Mouse (Mus musculus): ENCODE measurements around the gene Golga1. TPM values are rescaled to one million over a fixed set of nuclear protein-coding genes. Genes with fewer than 3 reads are reported as not detected.

The Golga1 gene
- total and polyA plus RNA-seq, 2 experiments from 2014 or later, result 12.4 to 21.2 TPM

DNA sequence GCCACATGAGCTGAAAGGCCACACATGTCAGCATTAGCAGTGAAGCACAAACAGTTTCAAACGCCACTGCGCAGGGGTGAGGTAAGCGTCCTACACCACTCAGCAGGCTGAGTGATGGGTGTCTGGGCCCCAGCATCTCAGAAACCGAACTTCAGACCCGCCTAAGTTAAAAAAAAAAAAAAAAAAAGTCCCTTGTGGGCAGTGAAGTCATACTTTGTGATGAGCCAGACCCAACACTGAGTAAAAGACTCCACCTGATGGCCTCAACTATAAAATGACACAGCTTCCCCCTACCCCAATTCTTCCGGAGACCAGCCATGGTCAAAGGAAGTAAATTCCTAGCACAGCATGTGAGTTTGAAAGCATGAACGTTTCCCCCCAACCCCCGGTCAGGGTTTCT, 62.2 kb downstream of the Golga1 start:
- Histone ChIP-seq H3K9ac (replicated peaks; ENCODE audit: low read depth, low read length) (peak overlapping the region; percentile 87; the same call in 1 of the 2 replicates), H3K4me1 (ENCODE audit: control insufficient read depth, insufficient read depth) (0 out of 2 replicates have a peak, but pooled peaks cover 3% of the 10 kb centered on the region), H3K27me3 (ENCODE audit: control insufficient read depth, insufficient read depth, low read length) (no peaks in the 10 kb centered on the region), H3K9me3 (replicated peaks; ENCODE audit: control insufficient read depth, low read length) (no peaks in the 10 kb centered on the region), H3K27ac (ENCODE audit: low read depth) (no peak overlapping the region), H3K4me2 (ENCODE audit: low read depth, low read length) (peak overlapping the region; percentile 69; the same call in 1 of the 2 replicates), H3K36me3 (replicated peaks; ENCODE audit: control insufficient read depth, insufficient read depth, low read length) (peaks cover 37% of the 10 kb centered on the region), H3K4me3 (ENCODE audit: low read depth, low read length) (no peak overlapping the region)
- TF ChIP-seq EP300 (IDR thresholded peaks at IDR 0.05; ENCODE audit: low read depth), result no peak
- TF ChIP-seq CTCF (IDR thresholded peaks at IDR 0.05; ENCODE audit: low read depth), result no peak
- no peak for DNase-seq (ENCODE audit: low spot score)
- no peak for ATAC-seq (ENCODE audit: insufficient read depth, low read depth)
- 45% methylated on average over 8 of the region's 8 CpGs for WGBS

DNA sequence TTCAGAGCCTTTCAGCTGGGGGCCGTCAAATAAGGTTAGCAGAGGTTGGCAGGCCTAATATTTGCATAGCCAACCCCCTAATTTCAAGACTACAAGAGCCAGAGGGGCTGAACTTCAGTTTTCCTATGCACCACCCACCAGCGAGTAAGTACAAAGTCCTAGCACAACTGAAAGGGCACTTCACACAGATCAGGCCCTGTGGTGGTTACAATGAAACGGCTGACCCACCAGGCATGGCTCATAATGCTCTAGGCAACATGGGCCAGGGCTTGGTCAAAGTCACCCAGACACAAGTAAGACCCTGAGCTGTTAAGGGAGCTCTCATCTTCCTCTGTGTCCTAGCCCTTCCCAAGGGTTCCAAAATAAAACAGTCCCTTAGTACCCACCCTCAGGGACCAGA, 63.5 kb downstream of the Golga1 start:
- TF ChIP-seq CTCF (IDR thresholded peaks at IDR 0.05; ENCODE audit: low read depth), result no peak
- no peak for TF ChIP-seq EP300 (IDR thresholded peaks at IDR 0.05; ENCODE audit: low read depth)
- no peak overlapping the region for H3K4me2 ChIP-seq (ENCODE audit: low read depth, low read length)
- no peak overlapping the region for H3K9ac ChIP-seq (replicated peaks; ENCODE audit: low read depth, low read length)
- peaks cover 10% of the 10 kb centered on the region; the same call in 1 of the 2 replicates for H3K4me1 ChIP-seq (ENCODE audit: control insufficient read depth, insufficient read depth)
- DNase-seq (ENCODE audit: low spot score) (no peak), ATAC-seq (ENCODE audit: insufficient read depth, low read depth) (no peak)
- H3K36me3 ChIP-seq (replicated peaks; ENCODE audit: control insufficient read depth, insufficient read depth, low read length), result peaks cover 37% of the 10 kb centered on the region
- H3K27ac ChIP-seq (ENCODE audit: low read depth), result no peak overlapping the region
- no peak overlapping the region for H3K4me3 ChIP-seq (ENCODE audit: low read depth, low read length)
- no peaks in the 10 kb centered on the region for H3K9me3 ChIP-seq (replicated peaks; ENCODE audit: control insufficient read depth, low read length)
- WGBS, result 78% methylated on average over 3 of the region's 3 CpGs
- 0 out of 2 replicates have a peak, but pooled peaks cover 3% of the 10 kb centered on the region for H3K27me3 ChIP-seq (ENCODE audit: control insufficient read depth, insufficient read depth, low read length)

DNA sequence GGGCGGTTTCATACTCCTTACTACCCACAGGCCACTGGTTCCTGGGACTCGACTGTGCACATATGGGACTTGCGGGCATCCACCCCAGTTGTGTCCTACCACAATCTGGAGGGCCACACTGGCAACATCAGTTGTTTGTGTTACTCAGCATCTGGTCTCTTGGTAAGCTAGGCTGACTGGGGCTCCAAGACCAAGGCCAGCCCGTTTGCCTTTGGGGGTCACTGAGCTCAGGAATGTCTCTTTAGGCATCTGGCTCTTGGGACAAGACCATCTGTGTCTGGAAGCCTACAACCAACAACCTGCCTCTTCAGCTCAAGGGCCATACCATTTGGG, 64.8 kb downstream of the Golga1 start:
- Histone ChIP-seq H3K36me3 (replicated peaks; ENCODE audit: control insufficient read depth, insufficient read depth, low read length) (peaks cover 37% of the 10 kb centered on the region), H3K9ac (replicated peaks; ENCODE audit: low read depth, low read length) (no peak overlapping the region), H3K9me3 (replicated peaks; ENCODE audit: control insufficient read depth, low read length) (no peaks in the 10 kb centered on the region), H3K4me1 (ENCODE audit: control insufficient read depth, insufficient read depth) (peaks cover 7% of the 10 kb centered on the region; the same call in 1 of the 2 replicates), H3K4me3 (ENCODE audit: low read depth, low read length) (no peak overlapping the region), H3K4me2 (ENCODE audit: low read depth, low read length) (no peak overlapping the region), H3K27me3 (ENCODE audit: control insufficient read depth, insufficient read depth, low read length) (0 out of 2 replicates have a peak, but pooled peaks cover 3% of the 10 kb centered on the region), H3K27ac (ENCODE audit: low read depth) (no peak overlapping the region)
- DNase-seq (ENCODE audit: low spot score) (no peak), ATAC-seq (ENCODE audit: insufficient read depth, low read depth) (no peak)
- WGBS, result 73% methylated on average over 4 of the region's 4 CpGs
- no peak for TF ChIP-seq EP300 (IDR thresholded peaks at IDR 0.05; ENCODE audit: low read depth)
- TF ChIP-seq CTCF (IDR thresholded peaks at IDR 0.05; ENCODE audit: low read depth), result no peak

DNA sequence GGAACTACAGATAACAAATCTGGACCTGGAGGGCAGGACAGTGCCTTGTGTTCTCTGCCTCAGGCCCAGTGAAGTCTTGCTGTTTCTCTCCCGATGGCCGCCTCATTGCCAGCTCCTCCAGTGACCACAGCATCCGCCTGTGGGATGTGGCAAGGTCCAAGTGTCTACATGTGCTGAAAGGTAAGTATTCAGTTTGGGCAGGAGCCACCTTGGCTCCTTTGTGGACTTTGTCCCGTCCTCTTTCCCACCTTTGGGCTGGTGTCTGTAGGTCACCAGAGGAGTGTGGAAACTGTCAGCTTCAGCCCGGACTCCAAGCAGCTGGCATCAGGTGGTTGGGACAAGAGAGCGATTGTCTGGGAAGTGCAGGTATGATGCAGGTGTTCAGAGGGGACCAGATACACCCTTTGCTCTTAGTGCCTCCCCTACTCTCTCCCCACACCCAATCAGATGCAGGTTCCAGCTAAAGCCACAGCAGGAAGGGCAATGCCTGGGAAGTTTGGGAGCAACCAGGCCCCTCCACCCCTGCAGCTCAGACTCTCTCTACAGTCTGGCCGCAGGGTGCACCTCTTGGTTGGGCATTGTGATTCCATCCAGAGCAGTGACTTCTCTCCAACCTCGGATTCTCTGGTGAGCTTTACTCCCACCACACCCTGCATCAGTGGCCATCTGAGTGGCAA, 65.3 kb downstream of the Golga1 start:
- ATAC-seq (ENCODE audit: insufficient read depth, low read depth) (no peak), DNase-seq (ENCODE audit: low spot score) (no peak)
- 61% methylated on average over 8 of the region's 8 CpGs for WGBS
- Histone ChIP-seq H3K9me3 (replicated peaks; ENCODE audit: control insufficient read depth, low read length) (no peaks in the 10 kb centered on the region), H3K4me3 (ENCODE audit: low read depth, low read length) (no peak overlapping the region), H3K9ac (replicated peaks; ENCODE audit: low read depth, low read length) (no peak overlapping the region), H3K36me3 (replicated peaks; ENCODE audit: control insufficient read depth, insufficient read depth, low read length) (peaks cover 37% of the 10 kb centered on the region), H3K4me2 (ENCODE audit: low read depth, low read length) (no peak overlapping the region), H3K4me1 (ENCODE audit: control insufficient read depth, insufficient read depth) (peaks cover 7% of the 10 kb centered on the region; the same call in 1 of the 2 replicates), H3K27ac (ENCODE audit: low read depth) (no peak overlapping the region), H3K27me3 (ENCODE audit: control insufficient read depth, insufficient read depth, low read length) (0 out of 2 replicates have a peak, but pooled peaks cover 3% of the 10 kb centered on the region)
- TF ChIP-seq EP300 (IDR thresholded peaks at IDR 0.05; ENCODE audit: low read depth) (no peak), CTCF (IDR thresholded peaks at IDR 0.05; ENCODE audit: low read depth) (no peak)

DNA sequence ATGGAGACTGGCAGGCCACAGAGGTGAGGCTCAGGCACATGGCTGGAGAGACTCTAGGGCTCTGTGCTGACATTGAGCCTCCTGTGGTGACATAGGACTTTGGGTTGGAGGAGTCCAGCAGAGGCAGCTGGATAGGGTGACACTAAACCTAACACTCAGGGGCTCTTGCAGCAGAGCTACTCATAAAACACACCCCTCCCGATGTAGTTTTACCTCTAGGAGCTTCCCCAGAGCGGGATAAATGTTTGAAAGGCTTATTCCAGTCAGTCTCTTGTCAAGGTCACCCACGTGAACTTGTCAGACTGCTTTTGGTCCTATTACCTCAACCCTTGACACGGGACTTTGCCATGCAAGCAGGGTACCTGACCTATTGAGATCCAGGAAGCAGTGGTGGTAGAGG, 66.0 kb downstream of the Golga1 start:
- no peak for TF ChIP-seq CTCF (IDR thresholded peaks at IDR 0.05; ENCODE audit: low read depth)
- no peak for TF ChIP-seq EP300 (IDR thresholded peaks at IDR 0.05; ENCODE audit: low read depth)
- Histone ChIP-seq H3K4me3 (ENCODE audit: low read depth, low read length) (no peak overlapping the region), H3K27me3 (ENCODE audit: control insufficient read depth, insufficient read depth, low read length) (0 out of 2 replicates have a peak, but pooled peaks cover 3% of the 10 kb centered on the region), H3K4me2 (ENCODE audit: low read depth, low read length) (no peak overlapping the region), H3K4me1 (ENCODE audit: control insufficient read depth, insufficient read depth) (peaks cover 7% of the 10 kb centered on the region; the same call in 1 of the 2 replicates), H3K36me3 (replicated peaks; ENCODE audit: control insufficient read depth, insufficient read depth, low read length) (peaks cover 37% of the 10 kb centered on the region), H3K9me3 (replicated peaks; ENCODE audit: control insufficient read depth, low read length) (no peaks in the 10 kb centered on the region), H3K27ac (ENCODE audit: low read depth) (no peak overlapping the region), H3K9ac (replicated peaks; ENCODE audit: low read depth, low read length) (no peak overlapping the region)
- no peak for DNase-seq (ENCODE audit: low spot score)
- 37% methylated on average over 4 of the region's 4 CpGs for WGBS
- no peak for ATAC-seq (ENCODE audit: insufficient read depth, low read depth)

All from heart, postnatal 0 days (tissue).